Mouse (Mus musculus): Measurements from ENCODE around the gene Pdcd4. TPM values are rescaled to one million over a fixed set of nuclear protein-coding genes. Genes with fewer than 3 reads are reported as not detected.

The Pdcd4 gene
- total RNA-seq, 2 experiments from 2014 or later = 102 to 114 TPM

GRCm38 (mm10) chr19:53971938-53972337 is 79.9 kb downstream of the Pdcd4 start:
- intact Hi-C loops (cut with DNase I) = no loop called here
- no peak for DNase-seq (ENCODE audit: extremely low spot score in 1 of 2, low spot score in 2 of 2)
- no peak overlapping the region for H3K27ac ChIP-seq
- no peak overlapping the region for H3K4me3 ChIP-seq
- TF ChIP-seq CTCF (IDR thresholded peaks at IDR 0.05) = no peak

DNA sequence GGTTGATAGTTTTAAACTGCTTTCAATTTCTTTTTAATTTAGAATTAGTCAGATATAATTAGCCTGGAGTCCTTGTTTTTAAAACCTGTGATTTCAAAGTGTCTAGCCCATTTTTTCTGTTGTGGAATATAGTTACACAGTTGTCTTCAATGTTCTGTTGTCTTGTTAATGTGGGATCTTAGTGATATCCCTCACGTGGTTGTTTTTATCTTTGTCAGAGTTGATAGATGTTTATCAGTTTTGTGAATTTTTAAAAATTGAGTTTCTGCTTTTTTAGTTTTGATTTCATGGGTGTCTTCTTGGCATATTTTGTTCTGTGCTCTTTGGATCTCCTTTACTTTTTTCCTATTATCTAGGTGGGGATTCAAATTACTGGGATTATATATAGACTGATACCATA is 81.6 kb downstream of the Pdcd4 start:
- no peak for DNase-seq (ENCODE audit: extremely low spot score in 1 of 2, low spot score in 2 of 2)
- Histone ChIP-seq H3K4me3 (no peak overlapping the region), H3K27ac (no peak overlapping the region)
- intact Hi-C loops (cut with DNase I) = no loop called here
- no peak for TF ChIP-seq CTCF (IDR thresholded peaks at IDR 0.05)

Other genes starting within 250 kb of the Pdcd4 start
- gene Rbm20, start 214.9 kb upstream of the Pdcd4 start, total RNA-seq (2021) = 1 to 10 TPM; 4.0 to 5.8 TPM
- 10 to 100 TPM; 54.5 to 55.6 TPM for gene Shoc2, start 52.1 kb downstream of the Pdcd4 start, total RNA-seq (2021)
- 10 to 100 TPM; 55.1 to 57.7 TPM for gene Bbip1, start 52.4 kb downstream of the Pdcd4 start, total RNA-seq (2021)
- gene Adra2a, start 151.9 kb downstream of the Pdcd4 start, total RNA-seq (2021) = 10 to 100 TPM; 17.5 to 18.8 TPM

All from left cerebral cortex, adult 2 months (tissue).